ENCODE assay signal across 9 mouse cellular contexts in the genomic region with DNA sequence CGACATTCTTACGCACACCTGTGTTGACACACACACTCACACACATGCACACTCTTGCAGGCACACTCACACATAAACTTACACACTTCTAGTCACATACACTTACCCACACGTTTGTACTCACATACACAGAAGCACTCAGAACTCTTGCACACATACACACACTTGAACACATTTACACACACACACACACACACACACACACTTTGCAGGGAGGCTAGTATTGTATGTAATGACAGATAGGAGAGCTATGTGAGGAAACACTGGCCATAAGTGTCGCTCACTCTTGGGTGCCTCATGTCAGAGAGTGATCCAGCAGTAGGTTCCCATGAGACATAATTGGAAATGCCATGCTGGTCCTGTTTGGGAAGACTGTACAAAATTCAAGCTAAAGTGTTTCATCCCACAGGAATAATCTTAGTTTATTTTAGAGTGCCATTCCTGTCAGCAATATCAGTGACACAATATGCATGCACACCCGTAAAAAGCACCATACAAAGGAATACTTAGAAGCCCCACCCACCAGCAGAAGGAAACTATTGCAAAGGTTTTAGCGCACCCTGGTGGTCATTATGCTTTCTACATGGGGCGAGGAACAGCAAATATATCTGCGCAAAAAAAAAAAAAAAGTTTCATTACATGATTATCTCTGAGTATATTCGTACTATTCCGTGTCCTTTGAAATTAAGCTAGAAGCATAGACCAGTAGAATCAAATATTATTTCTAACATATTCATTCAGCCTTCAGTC.
A peak's percentile ranks its signal among the peaks of the same experiment; 100 is the strongest.
DNase-seq lines count a peak whose midpoint lies in the region; ATAC-seq lines count a peak whose summit lies in the region.
"Had no signal": no experiment of that assay in that cellular context is flagged by ENCODE, and none has a peak within 500 bp of the region (broad histone marks: within the 10 kb centered on the region; RNA-seq: fewer than 3 reads in every experiment).

No protein-coding gene starts in this region.

- no peaks in the 10 kb centered on the region for H3K36me3 ChIP-seq in liver, embryonic 12.5 days
- no peaks in the 10 kb centered on the region for H3K36me3 ChIP-seq in intestine, embryonic 16.5 days (ENCODE audit: control insufficient read depth, insufficient read depth, low read length)
- H3K36me3 ChIP-seq in midbrain, embryonic 13.5 days, result no peaks in the 10 kb centered on the region
- H3K36me3 ChIP-seq: G1E had no signal

- no peak overlapping the region for H3K27ac ChIP-seq in liver, embryonic 12.5 days
- H3K27ac ChIP-seq in intestine, embryonic 16.5 days (ENCODE audit: low read length), result no peak overlapping the region
- no peak overlapping the region for H3K27ac ChIP-seq in midbrain, embryonic 13.5 days

- no peaks in the 10 kb centered on the region for H3K27me3 ChIP-seq in liver, embryonic 12.5 days (replicated peaks)
- no peaks in the 10 kb centered on the region for H3K27me3 ChIP-seq in intestine, embryonic 16.5 days (replicated peaks; ENCODE audit: control insufficient read depth, insufficient read depth, low read length)
- H3K27me3 ChIP-seq in midbrain, embryonic 13.5 days, result no peaks in the 10 kb centered on the region

- 31% methylated on average over 10 of the region's 10 CpGs for WGBS in liver, embryonic 12.5 days (ENCODE audit: insufficient replicate concordance)
- 38% methylated on average over 10 of the region's 10 CpGs for WGBS in intestine, embryonic 16.5 days
- 40% methylated on average over 10 of the region's 10 CpGs for WGBS in midbrain, embryonic 13.5 days

- DNase-seq in liver, result peak; percentile 73
- peak; percentile 92 for DNase-seq in embryo, embryonic 10 days (ENCODE audit: low spot score)
- peak; percentile 68 to 84 for DNase-seq in gastrocnemius, postnatal 4 days (ENCODE audit: low spot score in 2 of 2)
- DNase-seq in left cerebral cortex, postnatal 10 days (ENCODE audit: extremely low spot score in 1 of 2, low spot score in 2 of 2), result peak; percentile 74 to 85
- peak; percentile 37 for DNase-seq in spleen, adult 12 weeks (ENCODE audit: low spot score)

- ATAC-seq in liver, embryonic 12.5 days, result no peak
- ATAC-seq in intestine, embryonic 16.5 days, result peak; percentile 76
- ATAC-seq in midbrain, embryonic 13.5 days, result peak; percentile 82

- no peak overlapping the region for H3K4me2 ChIP-seq in liver, embryonic 12.5 days
- no peak overlapping the region for H3K4me2 ChIP-seq in intestine, embryonic 16.5 days (ENCODE audit: low read depth, low read length)
- H3K4me2 ChIP-seq in midbrain, embryonic 13.5 days (replicated peaks), result peak overlapping the region; percentile 19; the same call in 1 of the 2 replicates

- H3K4me3 ChIP-seq in liver, embryonic 12.5 days, result no peak overlapping the region
- no peak overlapping the region for H3K4me3 ChIP-seq in intestine, embryonic 16.5 days (ENCODE audit: low read length)
- no peak overlapping the region for H3K4me3 ChIP-seq in midbrain, embryonic 13.5 days (replicated peaks)

- H3K9ac ChIP-seq in liver, embryonic 12.5 days, result no peak overlapping the region
- no peak overlapping the region for H3K9ac ChIP-seq in intestine, embryonic 16.5 days (ENCODE audit: low read depth, low read length)
- 0 out of 2 replicates have a peak overlapping the region, but pooled peaks have one; percentile 14 for H3K9ac ChIP-seq in midbrain, embryonic 13.5 days (replicated peaks)

- intact Hi-C loops in left cerebral cortex, postnatal 10 days (cut with DNase I), result loop anchor here (5.0 to 10.0 kb wide), 2 partner anchors 147 to 710 kb away; no protein-coding TSS in a partner anchor

- no peaks in the 10 kb centered on the region for H3K4me1 ChIP-seq in liver, embryonic 12.5 days
- no peaks in the 10 kb centered on the region for H3K4me1 ChIP-seq in intestine, embryonic 16.5 days (ENCODE audit: control insufficient read depth, insufficient read depth, low read length)
- 0 out of 2 replicates have a peak, but pooled peaks cover 6% of the 10 kb centered on the region for H3K4me1 ChIP-seq in midbrain, embryonic 13.5 days (replicated peaks)

- H3K9me3 ChIP-seq in liver, embryonic 12.5 days (replicated peaks), result no peaks in the 10 kb centered on the region
- H3K9me3 ChIP-seq in intestine, embryonic 16.5 days (ENCODE audit: control insufficient read depth, low read length), result no peaks in the 10 kb centered on the region
- no peaks in the 10 kb centered on the region for H3K9me3 ChIP-seq in midbrain, embryonic 13.5 days

Comparison
In these comparisons a context has a peak if more than half of its experiments do, and no peak if none do; other contexts are left out.
1. DNase-seq: peak in every context shown above with its lines; median percentile 92 in embryo, embryonic 10 days; 80 in left cerebral cortex, postnatal 10 days; 76 in gastrocnemius, postnatal 4 days; 73 in liver; 37 in spleen, adult 12 weeks.